Comparison of ENCODE assay signal across 14 mouse cellular contexts in genomic region chr7:139681921-139682598, GRCm38 (mm10). TPM values are rescaled to one million over a fixed set of nuclear protein-coding genes. Genes with fewer than 3 reads are reported as not detected.
"Had no signal": no experiment of that assay in that cellular context is flagged by ENCODE, and none has a peak within 500 bp of the region (broad histone marks: within the 10 kb centered on the region; RNA-seq: fewer than 3 reads in every experiment).

No protein-coding gene starts in this region.

- ATAC-seq: lung, postnatal 0 days; midbrain, embryonic 15.5 days had no signal

- H3K9me3 ChIP-seq: limb, embryonic 13.5 days; megakaryocyte, embryonic 14.5 days; midbrain, embryonic 15.5 days; neural tube, embryonic 13.5 days had no signal

- H3K4me3 ChIP-seq: limb, embryonic 13.5 days; megakaryocyte, embryonic 14.5 days; midbrain, embryonic 15.5 days; neural tube, embryonic 13.5 days had no signal

- H3K4me2 ChIP-seq: limb, embryonic 13.5 days; midbrain, embryonic 11.5 days; midbrain, embryonic 15.5 days; neural tube, embryonic 13.5 days had no signal

- H3K36me3 ChIP-seq: limb, embryonic 13.5 days; midbrain, embryonic 15.5 days; neural tube, embryonic 13.5 days had no signal

- H3K27ac ChIP-seq: limb, embryonic 13.5 days; liver, embryonic 14.5 days; midbrain, embryonic 15.5 days; neural tube, embryonic 13.5 days had no signal

- DNase-seq: layer of hippocampus, postnatal 36 days; lung, adult 18-20 months; lung, postnatal 4 days; retina, postnatal 1 day; right cerebral cortex, postnatal 4 days; spleen, adult 18-20 months had no signal

- H3K9ac ChIP-seq: limb, embryonic 13.5 days; liver, embryonic 14.5 days; midbrain, embryonic 15.5 days; neural tube, embryonic 13.5 days had no signal

RNA-seq across cellular contexts. Expression of gene Cfap46, which starts 1.6 kb away (rescaled TPM):
- total RNA-seq: monocyte, adult 5-6 weeks had no signal
- polyA plus RNA-seq: liver, embryonic 14.5 days had no signal
